Mouse (Mus musculus) mouse trophoblast stem cell (cell line): Measurements from ENCODE around the gene Rln1.

Source experiments
- in situ Hi-C, 2 experiments: fragments of 300-500 bp; cut with MseI, MboI; formaldehyde crosslinking; loops; 2 replicates in 1 of 2; 3 replicates in 1 of 2; pipeline ENCODE4 v1.15.1; 2025

The Rln1 gene

GRCm38 (mm10) chr19:29362173-29362930 is 27.9 kb upstream of the Rln1 start:
- in situ Hi-C loops: loop anchor here (10.0 kb wide), 1 partner anchor 132 kb away; no protein-coding TSS in a partner anchor

GRCm38 (mm10) chr19:29361468-29362130 is 27.1 kb upstream of the Rln1 start:
- in situ Hi-C loops: loop anchor here (10.0 kb wide), 1 partner anchor 133 kb away; no protein-coding TSS in a partner anchor

- in situ Hi-C loops: loop anchor here (10.0 kb wide), 1 partner anchor 135 kb away; no protein-coding TSS in a partner anchor
These were observed 25.8 kb upstream of the Rln1 start for GRCm38 (mm10) chr19:29360251-29360650.

DNA sequence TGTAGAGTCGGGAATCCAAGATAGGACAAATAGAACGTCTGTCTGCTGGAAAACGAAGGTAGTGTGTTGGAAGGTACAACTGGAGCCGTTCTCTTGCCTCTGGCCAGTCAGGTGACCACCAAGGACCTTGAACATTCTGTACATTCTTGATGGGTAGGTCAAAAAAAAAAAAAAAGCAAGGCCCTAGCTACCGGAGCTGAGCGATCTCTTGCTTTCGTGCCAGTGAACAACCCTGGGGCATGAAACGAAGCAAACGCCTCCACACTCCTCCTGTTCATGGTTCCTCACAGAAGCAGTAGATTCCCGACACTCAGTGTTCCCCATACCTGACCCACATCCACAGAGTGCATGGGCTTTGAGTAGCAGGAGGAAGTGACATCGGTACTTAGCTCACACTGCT is 21.8 kb upstream of the Rln1 start:
- in situ Hi-C loops: loop anchor here (10.0 kb wide), 1 partner anchor 291 kb away; no protein-coding TSS in a partner anchor

- in situ Hi-C loops: loop anchor here (10.0 kb wide), 1 partner anchor 290 kb away; no protein-coding TSS in a partner anchor
These were observed 20.7 kb upstream of the Rln1 start for GRCm38 (mm10) chr19:29354895-29355877.

- in situ Hi-C loops: loop anchor here (10.0 kb wide), 1 partner anchor 286 kb away; no protein-coding TSS in a partner anchor
These were observed 16.5 kb upstream of the Rln1 start for GRCm38 (mm10) chr19:29350991-29351390.

DNA sequence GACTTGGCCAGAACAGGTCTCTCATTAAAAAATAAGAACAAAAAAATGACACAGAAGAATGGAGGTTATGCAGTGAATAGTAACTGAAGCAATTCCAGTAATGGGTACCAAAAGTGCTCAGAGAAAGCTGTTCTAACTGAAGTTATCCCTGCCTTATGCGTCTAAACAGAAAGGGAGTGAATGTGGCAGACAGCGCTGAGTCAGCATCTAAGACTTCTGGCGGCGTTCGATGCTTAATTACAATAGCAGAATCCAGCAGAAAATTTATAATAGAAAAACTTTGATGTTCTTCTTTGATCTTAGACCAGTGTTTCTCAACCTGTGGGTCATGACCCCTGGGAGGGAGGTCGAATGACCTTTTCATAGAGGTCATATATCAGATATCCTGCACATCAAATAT is 11.2 kb upstream of the Rln1 start:
- in situ Hi-C loops: no loop called here

DNA sequence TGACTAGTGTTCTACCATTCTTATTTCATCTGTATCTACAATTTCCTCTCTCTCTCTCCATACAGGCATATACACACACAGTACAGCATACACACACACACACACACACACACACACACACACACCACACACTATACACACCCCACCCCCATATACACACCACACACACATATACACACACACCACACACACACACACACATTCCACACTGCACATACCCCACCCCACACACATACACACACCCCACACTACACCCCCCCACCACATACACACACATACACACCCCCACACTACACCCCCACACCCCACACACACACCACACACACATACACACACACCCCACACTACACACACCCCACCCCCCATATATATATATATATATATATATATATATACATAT is 10.4 kb upstream of the Rln1 start:
- in situ Hi-C loops: no loop called here

DNA sequence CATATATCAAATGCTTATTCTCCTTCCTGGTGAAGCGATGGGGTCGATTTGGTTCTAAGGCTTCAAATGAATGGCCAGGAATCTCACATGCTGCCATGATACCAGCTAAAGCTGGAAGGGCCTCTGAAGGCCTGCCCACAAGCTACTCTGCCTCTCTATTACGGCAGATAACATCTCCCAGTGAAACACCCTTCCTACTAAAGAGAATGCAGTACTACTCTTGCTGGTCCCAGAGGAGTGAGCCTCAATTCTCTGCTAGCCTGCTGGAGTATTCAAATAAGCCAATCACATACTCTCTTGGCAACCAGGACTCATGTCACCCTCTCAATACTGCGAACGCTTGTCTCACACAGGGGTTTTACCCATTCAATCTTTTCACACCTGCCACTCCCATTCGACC is 7.8 kb upstream of the Rln1 start:
- in situ Hi-C loops: no loop called here

GRCm38 (mm10) chr19:29341029-29341428 is 6.6 kb upstream of the Rln1 start:
- in situ Hi-C loops: no loop called here

DNA sequence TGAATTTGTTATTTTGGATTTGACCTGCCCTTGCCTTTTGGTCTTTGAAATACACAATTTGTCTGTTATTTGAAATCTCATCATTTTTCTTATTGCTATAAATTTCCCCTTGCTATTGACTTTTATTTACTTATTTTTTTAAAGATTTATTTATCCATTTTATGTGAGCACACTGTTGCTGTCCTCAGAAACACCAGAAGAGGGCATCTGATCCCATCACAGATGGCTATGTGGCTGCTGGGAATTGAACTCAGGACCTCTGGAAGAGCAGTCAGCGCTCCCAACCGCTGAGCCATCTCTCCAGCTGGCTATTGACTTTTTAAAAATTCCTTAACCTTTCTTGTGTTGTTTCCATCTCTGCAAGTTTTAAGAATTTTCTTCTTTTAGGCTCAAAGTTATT is 2.2 kb upstream of the Rln1 start:
- in situ Hi-C loops: no loop called here

DNA sequence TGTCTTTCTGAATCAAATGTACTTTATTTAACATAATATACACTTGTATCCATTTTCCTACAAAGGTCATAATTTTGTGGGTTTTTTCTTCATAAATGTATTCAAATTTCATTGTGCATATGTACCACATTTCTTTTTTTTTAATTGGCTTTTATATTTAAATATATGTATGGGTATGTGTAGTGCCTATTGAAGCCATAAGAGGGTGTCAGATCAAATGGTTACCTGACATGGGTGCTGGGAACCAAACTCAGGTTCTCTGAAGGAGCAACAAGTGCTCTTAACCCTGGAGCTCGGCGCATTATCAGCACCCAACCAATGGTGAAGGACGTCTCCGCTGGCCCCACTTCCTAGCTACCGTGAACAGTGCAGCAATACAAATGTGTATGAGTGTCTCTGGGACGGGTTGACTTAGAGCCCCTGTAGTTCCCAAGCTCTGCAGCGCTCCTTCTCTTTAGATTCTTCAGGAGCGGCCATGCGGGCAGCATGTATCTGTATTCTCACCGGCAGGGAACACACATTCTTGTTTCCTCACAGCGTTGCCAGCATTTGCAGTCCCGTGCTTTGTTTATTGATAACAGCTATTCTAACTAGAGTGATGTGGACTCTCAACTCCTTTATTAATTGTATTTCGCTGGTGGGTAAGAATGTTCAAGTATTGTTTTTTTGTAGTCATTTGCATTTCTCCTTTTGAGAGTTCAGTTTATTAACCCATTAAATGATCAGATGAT is 7.5 kb downstream of the Rln1 start:
- in situ Hi-C loops: no loop called here

DNA sequence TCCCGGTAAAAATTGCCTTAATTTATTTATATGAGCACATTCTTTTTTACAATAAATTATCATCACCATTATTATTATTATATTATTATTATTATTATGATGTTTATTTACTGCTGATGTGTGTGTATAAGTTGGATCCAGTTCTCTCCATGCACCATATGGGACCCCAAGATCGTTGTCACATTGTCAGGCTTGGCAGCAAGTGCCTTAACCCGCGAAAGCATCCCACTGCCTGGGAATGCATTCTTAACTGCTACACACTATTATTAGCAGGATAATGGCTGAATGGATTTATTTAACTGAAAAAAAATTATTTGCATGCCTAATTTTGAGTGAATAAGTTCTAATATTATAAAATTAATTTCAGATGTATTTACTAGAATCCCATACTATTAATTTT is 8.1 kb downstream of the Rln1 start:
- in situ Hi-C loops: no loop called here

GRCm38 (mm10) chr19:29325852-29326180 is 8.7 kb downstream of the Rln1 start:
- in situ Hi-C loops: no loop called here

- in situ Hi-C loops: no loop called here
These were observed 9.2 kb downstream of the Rln1 start, which contains the start of gene Insl6 for GRCm38 (mm10) chr19:29325053-29325851. Gene Insl6, minus strand, starts transcription at chr19:29325356.

GRCm38 (mm10) chr19:29323416-29324049 is 10.9 kb downstream of the Rln1 start:
- in situ Hi-C loops: no loop called here

DNA sequence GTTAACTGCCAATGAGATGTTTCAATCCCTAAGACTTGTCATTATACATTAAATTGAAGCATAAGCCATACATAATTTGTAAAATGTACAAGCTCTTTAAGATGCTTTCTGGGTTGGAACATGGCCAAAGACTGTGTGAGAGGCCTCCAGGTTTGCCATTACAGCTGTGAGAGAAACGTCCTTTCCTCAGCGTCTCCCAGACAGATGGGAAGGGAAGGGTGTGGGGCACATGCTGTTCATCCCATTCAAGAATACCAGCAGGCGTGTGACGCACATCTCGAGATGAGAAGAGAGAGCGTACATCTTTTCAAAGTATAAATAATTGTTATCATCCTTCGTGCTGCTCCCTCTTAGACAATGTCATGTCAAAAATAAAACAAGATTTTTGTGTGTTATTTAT is 21.8 kb downstream of the Rln1 start:
- in situ Hi-C loops: no loop called here

DNA sequence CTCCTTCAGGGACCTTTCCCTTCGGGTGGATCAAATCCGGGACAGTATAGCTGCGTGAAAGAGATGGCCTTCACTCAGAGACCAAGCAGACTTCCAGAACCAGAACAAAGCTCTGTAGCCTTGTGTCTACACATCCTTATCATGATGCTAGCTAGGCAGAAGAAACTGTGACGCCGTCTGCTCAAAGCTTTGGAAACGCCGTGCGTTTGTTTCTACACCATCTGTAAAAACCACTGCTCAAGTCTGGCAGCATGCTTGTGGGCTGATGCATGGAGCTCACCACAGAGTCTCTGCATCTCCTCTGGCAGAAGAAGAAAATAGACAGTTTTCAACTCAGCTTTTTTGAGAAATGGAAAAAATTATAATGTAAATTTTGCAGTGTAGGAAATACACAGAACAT is 22.7 kb downstream of the Rln1 start:
- in situ Hi-C loops: no loop called here

DNA sequence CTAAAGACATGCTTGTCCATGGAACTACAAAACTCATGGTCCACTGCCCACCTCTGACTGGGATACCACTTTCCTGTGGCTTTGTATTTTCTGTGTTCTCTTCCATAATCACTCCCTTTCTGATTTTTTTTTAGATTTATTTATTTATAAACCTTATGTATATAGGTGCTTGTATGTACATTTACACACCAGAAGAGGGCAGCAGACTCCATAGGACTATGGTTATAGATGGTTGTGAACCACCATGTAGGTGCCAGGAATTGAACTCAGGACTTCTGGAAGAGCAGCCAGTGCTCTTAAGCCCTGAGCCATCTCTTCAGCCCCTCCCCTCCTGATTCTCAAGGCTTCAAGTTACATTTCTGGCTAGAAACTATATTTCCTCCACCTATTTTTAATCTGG is 25.6 kb downstream of the Rln1 start:
- in situ Hi-C loops: no loop called here

DNA sequence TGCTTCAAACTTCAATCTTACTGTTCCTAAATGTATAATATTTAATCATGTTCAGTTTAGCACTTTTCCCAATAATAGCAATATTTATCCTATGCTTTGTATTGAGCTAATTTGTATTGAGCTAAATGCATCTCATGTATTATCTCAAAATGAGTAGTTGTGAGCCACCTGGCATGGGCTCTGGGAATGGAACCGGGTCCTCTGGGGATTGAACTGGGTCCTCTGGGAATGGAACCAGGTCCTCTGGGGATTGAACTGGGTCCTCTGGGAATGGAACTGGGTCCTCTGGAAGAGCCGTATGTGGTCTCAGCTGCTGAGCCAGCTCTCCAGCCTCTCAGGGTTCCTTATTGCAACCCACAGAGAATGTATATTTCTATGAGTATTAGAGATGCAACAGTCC is 32.4 kb downstream of the Rln1 start:
- in situ Hi-C loops: no loop called here
